Mouse (Mus musculus) thymus, adult 18-20 months (tissue): ENCODE measurements at regions not wholly inside any gene's neighbourhood (a gene's known extent, or its start where the extent isn't known, plus 50 kb on each side); places are given as distances from the start of the nearest gene placed in this dataset.

ENCODE experiments used
- DNase-seq, 2 experiments: peaks; one replicate each; pipeline ENCODE4 v3.0.0; 2022; ENCODE audit warnings: mixed read lengths in 2 of 2

GRCm38 (mm10) chr14:58487836-58488235 lies 417.5 kb downstream of the Fgf9 start:
- no peak for DNase-seq

DNA sequence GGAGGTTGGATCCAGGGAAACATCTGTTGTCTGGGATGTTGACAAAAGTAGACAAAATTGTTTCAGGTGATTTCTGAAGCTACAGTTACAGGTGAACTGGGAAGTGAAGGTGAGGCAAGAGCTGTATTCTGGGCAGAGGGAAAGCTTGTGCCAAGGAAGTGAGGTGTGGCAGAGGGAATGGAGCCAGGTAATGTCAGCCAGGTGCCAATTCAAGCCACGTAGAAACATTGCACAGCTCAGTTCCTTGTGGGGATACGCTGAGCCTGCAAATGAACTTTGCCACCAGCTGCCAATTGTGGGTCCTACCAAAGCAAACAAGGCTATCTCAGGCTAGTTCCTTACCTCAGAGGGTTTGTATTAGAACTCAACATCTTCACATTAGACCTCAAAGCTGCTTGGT lies 410.1 kb downstream of the Fgf9 start:
- DNase-seq = no peak

DNA sequence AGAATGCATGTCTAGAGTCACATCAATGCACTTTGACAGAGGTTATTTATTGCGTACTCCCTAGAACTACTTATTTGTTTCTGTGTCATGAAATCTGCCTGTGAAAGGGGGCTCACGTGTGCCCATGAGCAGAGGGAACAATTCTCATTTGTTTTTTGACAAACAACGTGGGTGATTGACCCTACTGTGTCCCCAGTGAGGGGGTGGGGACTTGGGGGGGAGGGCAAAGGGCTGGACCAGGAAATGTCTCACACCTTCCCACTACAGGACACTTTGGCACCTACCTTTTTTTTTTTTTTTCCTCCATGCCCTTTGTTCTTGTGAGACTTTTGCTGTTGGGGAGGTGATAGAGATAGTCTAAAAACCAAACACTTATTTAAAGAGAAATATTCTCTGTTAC lies 400.3 kb downstream of the Fgf9 start:
- no peak for DNase-seq

GRCm38 (mm10) chr14:58468451-58468850 lies 398.1 kb downstream of the Fgf9 start:
- no peak for DNase-seq

- DNase-seq = no peak
Observed at GRCm38 (mm10) chr14:58467856-58468255, 397.5 kb downstream of the Fgf9 start.

DNA sequence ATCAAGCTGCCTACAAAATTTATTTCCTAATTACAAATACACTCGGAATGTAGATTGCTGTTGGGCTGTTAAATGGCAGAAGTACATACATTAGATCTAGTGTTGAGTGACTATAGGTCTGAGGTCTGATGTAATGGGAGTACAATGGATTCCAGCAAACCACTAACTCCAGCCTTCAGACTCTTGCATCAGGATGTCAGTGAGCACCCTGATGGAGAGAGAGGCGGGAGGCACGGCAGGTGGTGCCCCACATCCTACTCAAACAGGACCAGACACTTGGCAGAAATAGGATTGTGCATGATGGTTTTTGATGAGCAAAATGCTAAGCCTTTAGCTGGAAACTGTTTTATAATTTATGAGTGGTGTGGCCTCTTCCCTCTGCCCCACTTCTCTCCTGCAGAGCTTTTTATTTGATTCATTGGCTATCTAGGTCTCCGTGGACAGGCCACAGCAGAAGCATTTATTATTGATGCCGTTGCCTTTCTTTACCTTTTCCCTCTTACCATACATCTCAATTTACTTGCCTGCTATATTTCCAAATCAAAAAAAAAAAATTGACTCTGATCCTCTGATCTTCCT lies 376.5 kb downstream of the Fgf9 start:
- no peak for DNase-seq

- DNase-seq = no peak
Observed at GRCm38 (mm10) chr14:58444496-58444895, 374.1 kb downstream of the Fgf9 start.

DNA sequence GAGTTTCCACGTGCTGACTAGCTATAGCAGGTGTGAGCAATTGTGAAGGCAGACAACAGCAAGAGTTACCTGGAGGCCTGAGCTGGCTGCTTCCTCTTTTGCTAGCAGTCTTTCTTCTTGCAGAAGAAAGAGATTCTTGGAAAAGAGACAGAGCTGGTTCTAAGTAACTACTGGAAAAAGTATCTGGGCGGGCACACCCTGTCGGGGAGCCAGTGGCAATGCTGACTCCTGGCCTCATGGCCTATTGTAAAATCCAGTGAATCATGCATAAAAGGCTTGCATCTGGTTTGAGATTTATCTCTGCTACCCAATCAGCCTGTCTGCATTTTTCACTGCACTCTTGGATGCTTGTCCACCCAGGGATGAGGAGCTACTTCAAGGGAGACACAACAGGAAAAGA lies 372.2 kb downstream of the Fgf9 start:
- DNase-seq = no peak

DNA sequence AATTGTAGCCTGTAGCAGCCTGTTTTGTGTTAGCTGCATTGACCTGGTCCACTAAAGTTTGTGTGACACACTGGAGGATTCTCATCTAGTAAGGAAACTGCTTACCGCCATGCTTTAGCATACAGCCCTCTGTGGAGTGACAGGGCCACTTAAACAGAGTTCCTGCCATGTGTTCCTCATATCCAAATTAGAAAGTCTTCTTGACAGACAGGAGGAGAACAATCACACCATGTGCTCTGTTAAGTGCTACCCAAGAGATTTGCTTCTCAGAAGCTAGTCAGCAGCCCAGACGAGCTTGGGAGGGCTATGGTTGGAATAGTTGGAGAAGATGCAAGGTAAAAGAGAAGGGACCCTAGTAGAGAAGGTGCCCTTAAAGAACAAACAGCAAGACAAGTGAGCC lies 369.6 kb downstream of the Fgf9 start:
- DNase-seq = no peak

GRCm38 (mm10) chr14:58436096-58436495 lies 365.7 kb downstream of the Fgf9 start:
- DNase-seq = no peak

DNA sequence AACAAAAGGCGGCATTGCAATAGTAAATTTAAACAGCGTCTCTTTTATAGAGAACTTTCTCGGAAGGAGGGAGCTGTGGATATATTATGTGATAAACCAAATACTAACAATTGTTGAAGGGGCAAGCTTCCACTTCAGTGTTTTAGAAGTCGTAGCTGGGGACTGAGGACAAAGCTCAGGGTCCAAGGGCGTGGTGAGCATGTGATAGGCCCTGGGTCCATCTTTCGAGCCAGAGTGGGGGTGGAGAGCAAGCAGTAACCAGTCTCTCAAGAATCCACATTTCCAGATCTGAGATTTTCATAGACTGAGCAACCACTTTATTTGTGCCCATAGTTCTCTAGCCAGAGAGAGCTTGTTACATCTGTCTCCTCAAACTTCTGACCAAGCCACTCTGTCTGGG lies 356.1 kb downstream of the Fgf9 start:
- DNase-seq = no peak

DNA sequence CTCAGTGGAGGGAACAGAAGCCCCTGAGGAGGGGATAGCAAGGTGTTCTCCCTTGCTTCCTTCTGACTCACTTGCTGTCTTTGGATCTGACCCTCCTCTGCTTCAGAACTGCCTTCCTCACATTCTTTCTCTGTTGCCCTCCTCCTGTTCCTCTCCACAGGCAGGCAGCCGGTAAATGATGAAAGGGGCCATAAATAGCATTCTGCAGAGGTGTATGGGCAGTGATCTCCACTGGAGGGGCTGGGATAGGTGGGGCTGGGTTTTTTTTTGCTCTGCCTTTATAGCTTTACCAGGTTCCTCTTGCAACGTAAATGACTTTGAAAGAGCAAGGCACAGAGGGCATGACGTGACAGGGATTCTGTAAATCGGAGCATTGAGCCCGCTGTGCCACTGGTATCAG lies 351.6 kb downstream of the Fgf9 start:
- DNase-seq = no peak

GRCm38 (mm10) chr14:58417545-58417944 lies 347.2 kb downstream of the Fgf9 start:
- DNase-seq = no peak

- no peak for DNase-seq
Observed at GRCm38 (mm10) chr14:58392055-58392726, 321.8 kb downstream of the Fgf9 start.

- no peak for DNase-seq
Observed at GRCm38 (mm10) chr14:58390741-58391140, 320.4 kb downstream of the Fgf9 start.

- no peak for DNase-seq
Observed at GRCm38 (mm10) chr14:58387348-58388000, 317.1 kb downstream of the Fgf9 start.

GRCm38 (mm10) chr14:58375056-58375455 lies 304.7 kb downstream of the Fgf9 start:
- DNase-seq = no peak

DNA sequence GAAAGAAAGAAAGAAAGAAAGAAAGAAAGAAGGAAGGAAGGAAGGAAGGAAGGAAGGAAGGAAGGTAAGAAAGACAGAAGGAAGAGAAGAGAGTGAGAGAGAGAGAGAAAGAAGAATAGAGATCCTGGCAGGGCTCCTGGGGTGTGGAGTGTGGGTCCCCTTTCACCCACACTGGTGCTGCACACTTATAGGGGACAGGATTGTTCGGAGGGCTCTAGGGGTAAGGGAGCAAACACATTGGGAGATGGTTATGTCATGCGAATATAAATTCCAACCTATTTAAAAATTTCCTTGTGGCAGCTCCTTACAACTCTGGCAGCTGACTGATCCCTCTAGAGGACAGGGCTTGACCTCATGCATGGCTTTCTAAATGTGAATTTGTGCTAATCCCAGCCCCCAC lies 286.5 kb downstream of the Fgf9 start:
- DNase-seq = no peak

DNA sequence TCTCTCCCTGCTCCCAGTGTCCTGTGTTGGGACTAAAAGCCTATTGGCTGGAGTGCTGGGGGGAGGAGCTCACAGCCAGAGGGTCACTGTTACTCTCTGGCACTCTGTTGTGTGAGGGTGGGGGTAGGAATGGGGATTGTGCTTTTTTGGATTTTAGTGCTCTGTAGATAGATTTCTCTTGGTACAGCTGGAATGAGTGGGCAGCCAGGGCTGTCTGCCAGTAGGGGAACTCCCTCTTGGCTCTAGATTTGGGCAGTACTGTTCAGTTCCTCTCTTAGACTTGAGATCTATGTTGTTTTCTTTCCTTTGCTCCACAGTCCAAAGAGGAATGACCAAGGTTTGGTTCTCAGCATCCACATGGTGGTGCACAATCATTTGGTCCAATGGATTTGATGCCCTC lies 282.6 kb downstream of the Fgf9 start:
- DNase-seq = no peak

DNA sequence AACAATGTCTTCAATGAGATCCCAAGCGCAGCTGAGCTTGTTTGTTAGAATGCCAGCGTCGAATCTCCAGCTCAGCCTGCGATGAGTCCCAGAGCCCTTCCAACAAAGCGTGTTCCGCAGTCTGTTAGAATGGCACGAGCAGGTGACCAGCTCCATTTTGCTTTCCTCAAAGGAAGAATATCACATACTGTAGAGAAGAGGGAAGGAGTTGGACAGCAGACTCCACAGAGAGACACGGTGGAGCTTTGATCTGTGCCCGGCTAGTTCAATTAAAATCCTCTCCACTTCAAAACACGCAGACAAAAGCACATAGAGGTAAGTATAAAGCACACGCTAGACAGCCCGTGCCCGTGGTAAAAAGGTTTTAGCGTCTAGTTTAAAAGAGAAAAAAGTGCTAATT lies 265.8 kb downstream of the Fgf9 start:
- DNase-seq = no peak

DNA sequence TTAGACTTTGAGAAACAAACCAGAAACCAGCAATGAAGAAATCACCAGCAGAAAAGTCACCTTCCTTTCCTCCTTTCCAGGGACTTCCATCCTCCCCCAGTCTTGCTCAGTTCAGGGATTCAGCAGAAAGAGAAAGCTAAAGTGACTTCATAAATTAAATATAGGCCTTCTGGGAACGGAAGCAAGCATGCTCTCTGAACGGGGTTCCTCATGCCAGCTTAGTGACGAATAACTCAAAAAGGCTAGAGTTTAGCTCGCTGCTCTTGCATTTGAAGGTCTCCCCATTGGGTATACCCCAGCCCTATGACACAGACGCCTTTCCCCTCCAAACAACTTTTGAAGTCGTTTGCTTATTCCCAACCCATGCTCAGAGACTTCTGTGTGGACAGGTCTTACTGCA lies 252.8 kb downstream of the Fgf9 start:
- no peak for DNase-seq

- DNase-seq = no peak
Observed at GRCm38 (mm10) chr14:58322461-58322860, 252.1 kb downstream of the Fgf9 start.

- no peak for DNase-seq
Observed at GRCm38 (mm10) chr14:58321875-58322274, 251.5 kb downstream of the Fgf9 start.

GRCm38 (mm10) chr14:58321234-58321633 lies 250.9 kb downstream of the Fgf9 start:
- no peak for DNase-seq

- DNase-seq = no peak
Observed at GRCm38 (mm10) chr14:58317640-58318039, 247.3 kb downstream of the Fgf9 start.
